Mouse (Mus musculus): ENCODE results near the gene Gm9936. TPM values are rescaled to one million over a fixed set of nuclear protein-coding genes. Genes with fewer than 3 reads are reported as not detected.
A peak's percentile ranks its signal among the peaks of the same experiment; 100 is the strongest.
"Not testable (repeated sequence)": the region's sequence is repeated elsewhere in the genome, so short reads cannot be mapped to it uniquely, and the experiment has no call there.

Gm9936 gene
- polyA plus RNA-seq, 1 experiment: not detected

DNA sequence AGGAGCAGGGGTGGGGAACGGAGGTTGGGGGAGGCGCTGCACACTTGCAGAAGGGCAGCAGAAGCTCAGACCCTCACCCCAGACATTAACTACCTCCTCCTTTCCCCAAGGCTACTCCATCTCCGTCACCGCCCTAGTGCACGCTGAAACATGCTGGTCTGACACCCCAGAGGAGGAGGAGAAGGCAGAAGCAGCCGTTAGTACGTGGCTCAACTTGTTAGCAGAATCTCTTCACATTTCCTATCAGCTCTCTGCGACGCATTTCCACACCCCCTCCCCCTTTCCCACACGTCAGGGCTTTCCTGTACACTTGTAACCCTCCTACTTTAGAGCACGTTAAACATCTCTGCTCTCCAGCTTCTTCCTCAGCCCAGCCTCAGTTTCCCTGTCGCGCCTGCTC lies 20.9 kb upstream of the Gm9936 start:
- H3K4me3 ChIP-seq (replicated peaks; ENCODE audit: extremely low read depth, low read depth, low read length): no peak overlapping the region
- no peak for TF ChIP-seq CTCF (IDR thresholded peaks at IDR 0.05; ENCODE audit: insufficient read depth, low read length)
- TF ChIP-seq POLR2A (IDR thresholded peaks at IDR 0.05; ENCODE audit: borderline replicate concordance, extremely low read depth, low read depth, low read length): no peak
- H3K4me1 ChIP-seq (ENCODE audit: control insufficient read depth, insufficient read depth, low read length): no peaks in the 10 kb centered on the region
- 34% methylated on average over 13 of the region's 13 CpGs for WGBS
- no peak for DNase-seq

DNA sequence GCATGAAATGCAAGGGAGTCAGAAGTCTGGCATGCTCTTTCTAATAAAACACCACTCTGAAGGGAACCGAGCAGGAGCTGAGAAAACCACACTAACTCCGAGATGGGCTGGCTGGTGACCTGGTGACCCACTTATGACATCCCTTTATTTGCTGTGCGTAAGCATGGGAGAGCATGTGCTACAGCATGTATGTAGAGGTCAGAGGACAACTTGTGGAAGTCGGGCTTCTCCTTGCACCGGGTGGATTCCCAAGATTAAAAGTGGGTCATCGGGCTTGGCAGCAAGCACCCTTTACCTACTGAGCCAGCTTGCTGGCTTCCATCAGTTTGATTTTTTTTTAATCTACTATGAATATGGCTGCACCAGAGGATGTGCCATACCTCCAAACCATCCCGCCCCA lies 19.0 kb upstream of the Gm9936 start:
- TF ChIP-seq POLR2A (IDR thresholded peaks at IDR 0.05; ENCODE audit: borderline replicate concordance, extremely low read depth, low read depth, low read length): no peak
- TF ChIP-seq CTCF (IDR thresholded peaks at IDR 0.05; ENCODE audit: insufficient read depth, low read length): no peak
- H3K4me3 ChIP-seq (replicated peaks; ENCODE audit: extremely low read depth, low read depth, low read length): no peak overlapping the region
- WGBS: 72% methylated on average over 7 of the region's 7 CpGs
- DNase-seq: no peak
- H3K4me1 ChIP-seq (ENCODE audit: control insufficient read depth, insufficient read depth, low read length): no peaks in the 10 kb centered on the region

DNA sequence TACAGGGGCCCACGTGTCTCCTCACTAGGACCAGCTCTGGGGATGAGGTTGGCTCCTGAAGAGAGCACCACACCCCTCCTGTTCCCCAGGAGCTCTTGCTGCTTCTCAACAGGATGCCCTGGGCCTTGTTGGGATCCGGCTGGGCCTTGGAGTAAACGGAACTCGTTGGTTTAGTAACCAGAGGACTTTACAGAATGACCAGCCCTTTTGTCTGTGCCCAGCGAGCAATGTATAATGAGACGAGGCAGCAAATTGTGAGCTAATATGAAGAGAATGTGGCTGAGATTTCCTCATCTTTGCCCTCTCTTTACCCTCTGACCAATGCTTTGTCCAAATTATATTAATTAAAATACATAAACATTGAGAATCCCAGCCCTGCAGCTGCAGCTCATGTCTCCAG lies 17.8 kb upstream of the Gm9936 start:
- DNase-seq: no peak
- no peak for TF ChIP-seq CTCF (IDR thresholded peaks at IDR 0.05; ENCODE audit: insufficient read depth, low read length)
- no peak for TF ChIP-seq POLR2A (IDR thresholded peaks at IDR 0.05; ENCODE audit: borderline replicate concordance, extremely low read depth, low read depth, low read length)
- Histone ChIP-seq H3K4me1 (ENCODE audit: control insufficient read depth, insufficient read depth, low read length) (no peaks in the 10 kb centered on the region), H3K4me3 (replicated peaks; ENCODE audit: extremely low read depth, low read depth, low read length) (no peak overlapping the region)
- WGBS: 56% methylated on average over 6 of the region's 6 CpGs

DNA sequence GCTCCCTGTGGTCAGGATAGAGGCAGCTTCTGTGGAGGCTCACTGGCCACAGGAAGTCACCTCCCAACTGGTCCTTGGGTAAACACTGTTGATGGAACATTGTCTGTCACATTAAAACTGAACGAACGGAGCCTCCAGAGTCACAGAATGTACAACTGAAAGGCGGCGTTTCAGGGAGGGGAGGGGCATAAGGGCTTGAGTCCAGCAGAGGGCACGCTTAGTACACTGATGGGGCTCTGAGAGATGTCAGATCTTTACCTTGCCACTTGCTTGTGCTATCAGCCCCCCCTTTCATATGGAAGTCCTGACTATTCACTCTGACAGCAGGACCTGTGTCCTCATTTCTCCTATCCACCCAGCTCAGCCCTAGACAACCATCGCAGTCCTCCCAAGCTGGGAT lies 17.4 kb upstream of the Gm9936 start:
- H3K4me3 ChIP-seq (replicated peaks; ENCODE audit: extremely low read depth, low read depth, low read length): no peak overlapping the region
- 28% methylated on average over 6 of the region's 6 CpGs for WGBS
- TF ChIP-seq POLR2A (IDR thresholded peaks at IDR 0.05; ENCODE audit: borderline replicate concordance, extremely low read depth, low read depth, low read length) (no peak), CTCF (IDR thresholded peaks at IDR 0.05; ENCODE audit: insufficient read depth, low read length) (peak; percentile 57)
- no peak for DNase-seq
- no peaks in the 10 kb centered on the region for H3K4me1 ChIP-seq (ENCODE audit: control insufficient read depth, insufficient read depth, low read length)

DNA sequence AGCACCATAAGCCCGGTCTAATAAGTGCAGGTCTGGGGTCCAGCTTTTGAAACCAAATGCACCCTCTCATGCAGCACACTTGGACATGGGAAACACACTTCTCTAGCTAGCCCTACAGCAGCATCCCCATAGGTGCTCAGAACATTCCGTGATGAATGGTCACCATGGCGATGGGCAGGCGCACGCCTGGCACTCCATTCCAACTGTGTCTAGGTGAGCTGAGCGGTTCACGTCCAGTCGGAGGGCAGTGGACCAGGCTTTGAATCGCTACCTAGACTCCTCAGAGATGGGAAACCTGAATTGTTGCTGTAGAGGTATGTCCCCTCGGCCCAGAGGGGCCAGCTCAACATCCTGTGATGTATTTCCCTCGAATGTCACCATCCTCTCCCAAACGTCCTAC lies 6.8 kb upstream of the Gm9936 start:
- TF ChIP-seq CTCF (IDR thresholded peaks at IDR 0.05; ENCODE audit: insufficient read depth, low read length) (no peak), POLR2A (IDR thresholded peaks at IDR 0.05; ENCODE audit: borderline replicate concordance, extremely low read depth, low read depth, low read length) (no peak)
- WGBS: 79% methylated on average over 12 of the region's 12 CpGs
- no peaks in the 10 kb centered on the region for H3K4me1 ChIP-seq (ENCODE audit: control insufficient read depth, insufficient read depth, low read length)
- no peak for DNase-seq
- no peak overlapping the region for H3K4me3 ChIP-seq (replicated peaks; ENCODE audit: extremely low read depth, low read depth, low read length)

DNA sequence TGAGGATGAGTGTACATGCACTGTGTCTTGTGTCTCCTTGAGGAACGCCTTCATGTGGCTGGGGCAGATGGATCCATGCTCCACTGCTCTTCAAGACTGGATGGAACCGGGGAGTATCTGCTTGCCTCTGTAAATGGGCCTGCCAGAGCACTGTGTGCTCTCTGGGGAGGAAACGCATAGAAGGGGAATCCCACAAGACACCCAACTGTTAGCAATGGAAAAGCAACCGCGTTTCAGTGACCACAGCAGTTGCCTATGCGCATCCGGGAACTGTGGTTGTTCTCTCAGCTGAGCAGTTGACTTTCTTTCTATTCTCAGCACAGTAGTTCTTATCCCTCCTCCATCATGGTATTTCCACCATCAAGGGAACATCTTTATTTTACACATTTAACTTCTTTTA lies 6.3 kb upstream of the Gm9936 start:
- no peak for TF ChIP-seq POLR2A (IDR thresholded peaks at IDR 0.05; ENCODE audit: borderline replicate concordance, extremely low read depth, low read depth, low read length)
- TF ChIP-seq CTCF (IDR thresholded peaks at IDR 0.05; ENCODE audit: insufficient read depth, low read length): no peak
- Histone ChIP-seq H3K4me1 (ENCODE audit: control insufficient read depth, insufficient read depth, low read length) (no peaks in the 10 kb centered on the region), H3K4me3 (replicated peaks; ENCODE audit: extremely low read depth, low read depth, low read length) (no peak overlapping the region)
- 75% methylated on average over 7 of the region's 7 CpGs for WGBS
- no peak for DNase-seq

DNA sequence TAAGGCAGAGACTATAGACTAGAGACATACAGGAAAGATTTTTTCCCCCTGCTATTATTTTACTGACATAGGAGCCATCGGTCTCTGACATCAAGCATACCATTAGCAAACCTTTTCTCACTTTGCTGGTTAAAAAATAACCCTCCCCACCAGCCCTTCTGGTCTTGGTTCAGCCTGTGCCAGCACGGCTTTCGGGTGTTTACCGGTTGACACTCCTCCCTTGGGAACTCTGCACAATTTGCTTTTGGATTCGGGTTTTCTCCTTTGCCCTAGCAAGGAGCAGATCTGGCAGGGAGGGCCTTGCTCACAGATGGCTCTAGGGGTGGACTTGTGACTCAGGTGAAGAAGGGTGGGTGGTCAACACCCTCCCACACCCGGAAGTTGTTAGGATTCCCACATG lies 3.2 kb upstream of the Gm9936 start:
- TF ChIP-seq CTCF (IDR thresholded peaks at IDR 0.05; ENCODE audit: insufficient read depth, low read length): no peak
- TF ChIP-seq POLR2A (IDR thresholded peaks at IDR 0.05; ENCODE audit: borderline replicate concordance, extremely low read depth, low read depth, low read length): no peak
- Histone ChIP-seq H3K4me3 (replicated peaks; ENCODE audit: extremely low read depth, low read depth, low read length) (no peak overlapping the region), H3K4me1 (ENCODE audit: control insufficient read depth, insufficient read depth, low read length) (no peaks in the 10 kb centered on the region)
- DNase-seq: no peak
- 53% methylated on average over 6 of the region's 6 CpGs for WGBS

DNA sequence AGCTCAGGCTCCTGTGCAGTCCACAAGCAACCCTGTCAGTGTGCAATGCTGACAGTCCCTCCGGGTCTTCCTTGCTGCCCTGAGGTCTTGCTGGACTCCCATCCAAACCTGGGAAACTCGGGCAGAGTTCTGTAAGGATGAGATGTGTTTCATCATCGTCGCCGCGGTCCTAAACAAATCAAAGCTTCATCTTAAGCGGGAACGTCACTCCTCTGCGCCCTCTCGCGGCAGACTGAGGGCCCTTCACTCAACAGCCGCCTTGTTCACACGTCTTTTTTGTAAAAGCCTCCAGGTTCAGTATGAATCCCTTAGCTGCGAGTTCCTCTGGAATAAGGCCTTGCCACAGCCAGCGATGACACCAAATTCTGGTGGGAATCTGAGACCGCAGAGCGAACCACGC lies 771 bp upstream of the Gm9936 start:
- TF ChIP-seq CTCF (IDR thresholded peaks at IDR 0.05; ENCODE audit: insufficient read depth, low read length) (peak; percentile 87), POLR2A (IDR thresholded peaks at IDR 0.05; ENCODE audit: borderline replicate concordance, extremely low read depth, low read depth, low read length) (no peak)

DNA sequence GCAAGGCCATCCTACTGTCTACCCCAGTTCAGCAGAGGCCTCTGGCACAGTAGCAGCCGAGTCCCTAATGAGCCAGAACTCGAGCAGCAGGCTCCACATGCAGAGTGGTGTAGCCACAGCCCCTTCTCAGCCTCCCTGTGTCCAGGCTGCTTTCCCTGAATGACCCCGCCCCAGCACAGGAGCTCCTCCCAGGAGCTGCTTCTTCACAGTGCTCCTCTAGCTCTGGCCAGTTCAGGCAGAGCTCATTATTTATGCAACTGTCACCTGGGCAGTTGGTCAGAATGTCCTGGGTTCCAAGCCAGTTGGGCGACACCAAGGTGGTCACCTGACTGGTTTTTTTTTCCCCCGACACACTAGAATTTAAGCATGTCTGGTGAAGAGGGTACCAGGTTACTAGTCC lies 5.1 kb downstream of the Gm9936 start, which contains the start of gene 4930519G04Rik:
4930519G04Rik (plus strand) TSS at position 301 of the 400 bp plus-strand sequence.
- H3K4me1 ChIP-seq (ENCODE audit: control insufficient read depth, insufficient read depth, low read length); H3K4me3 ChIP-seq (replicated peaks; ENCODE audit: extremely low read depth, low read depth, low read length); DNase-seq: not testable (repeated sequence)
- 83% methylated on average over 3 of the region's 5 CpGs for WGBS

More for the DNA sequence above, 771 bp upstream of the Gm9936 start:
- peak; percentile 59 for DNase-seq
- H3K4me3 ChIP-seq (replicated peaks; ENCODE audit: extremely low read depth, low read depth, low read length): no peak overlapping the region
- WGBS: 3% methylated on average over 18 of the region's 18 CpGs
- H3K4me1 ChIP-seq (ENCODE audit: control insufficient read depth, insufficient read depth, low read length): no peaks in the 10 kb centered on the region

DNA sequence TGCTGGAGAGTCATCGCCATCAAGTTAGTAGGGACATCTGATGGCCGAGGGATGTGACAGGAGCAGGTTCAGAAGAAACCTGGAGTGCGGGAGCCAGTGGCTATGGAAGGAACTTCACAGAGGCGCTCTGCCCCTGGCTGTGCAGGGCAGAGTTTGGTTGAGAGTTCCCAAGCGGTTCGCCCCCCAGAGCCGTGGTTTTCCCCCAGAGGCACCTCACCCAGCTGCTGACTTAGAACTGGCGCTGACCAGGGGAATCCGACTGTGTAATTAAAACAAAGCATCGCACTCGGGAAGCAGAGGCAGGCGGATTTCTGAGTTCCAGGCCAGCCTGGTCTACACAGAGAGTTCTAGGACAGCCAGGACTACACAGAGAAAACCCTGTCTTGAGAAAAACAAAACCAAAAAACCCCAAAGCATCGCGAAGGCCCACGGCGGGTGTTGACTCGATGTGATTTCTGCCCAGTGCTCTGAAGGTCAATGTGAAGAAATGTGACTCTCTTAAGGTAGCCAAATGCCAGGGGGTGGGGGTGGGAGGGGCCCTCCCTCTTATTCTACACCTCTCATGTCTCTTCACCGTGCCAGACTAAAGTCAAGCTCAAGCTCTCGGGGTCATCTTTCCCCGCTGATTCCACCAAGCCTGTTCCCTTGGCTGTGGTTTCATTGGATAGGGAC lies 6.8 kb downstream of the Gm9936 start:
- no peak for DNase-seq
- WGBS: 82% methylated on average over 20 of the region's 20 CpGs
- Histone ChIP-seq H3K4me1 (ENCODE audit: control insufficient read depth, insufficient read depth, low read length) (no peaks in the 10 kb centered on the region), H3K4me3 (replicated peaks; ENCODE audit: extremely low read depth, low read depth, low read length) (no peak overlapping the region)
- no peak for TF ChIP-seq POLR2A (IDR thresholded peaks at IDR 0.05; ENCODE audit: borderline replicate concordance, extremely low read depth, low read depth, low read length)

DNA sequence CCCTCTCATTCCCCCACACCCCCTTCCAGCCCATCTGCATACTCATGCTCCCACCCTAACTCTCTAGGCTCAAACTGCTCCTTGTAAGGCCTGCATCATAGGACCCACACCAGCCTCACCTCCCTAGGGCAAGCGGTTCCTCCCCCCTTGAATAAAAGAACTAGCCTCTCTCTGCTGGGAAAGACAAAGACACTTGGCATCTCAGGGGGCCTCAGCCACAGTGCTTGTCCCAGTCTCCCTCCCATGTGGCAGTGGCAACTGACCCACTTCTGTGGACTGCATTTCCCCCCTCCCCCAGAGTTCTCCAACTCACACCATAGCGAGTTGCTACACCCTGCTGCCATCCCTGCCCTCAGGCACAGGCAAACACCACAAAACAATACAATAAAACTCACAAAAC lies 14.1 kb downstream of the Gm9936 start:
- 81% methylated on average over 2 of the region's 2 CpGs for WGBS
- H3K4me1 ChIP-seq (ENCODE audit: control insufficient read depth, insufficient read depth, low read length); H3K4me3 ChIP-seq (replicated peaks; ENCODE audit: extremely low read depth, low read depth, low read length); DNase-seq: not testable (repeated sequence)

Measured in lung, adult 2 months (tissue).